Mouse (Mus musculus) liver, embryonic 11.5 days (tissue): ENCODE results near the gene Olfr119. TPM values are rescaled to one million over a fixed set of nuclear protein-coding genes. Genes with fewer than 3 reads are reported as not detected.
"Not testable (repeated sequence)": the region's sequence is repeated elsewhere in the genome, so short reads cannot be mapped to it uniquely, and the experiment has no call there.

Experiments used
- ATAC-seq: fragments of 200-750 bp; cut with Nextera tagmentation; replicated peaks from 2 replicates; pipeline ENCODE4 v1.8.0; 2017; ENCODE audit warnings: moderate number of reproducible peaks, mild to moderate bottlenecking, moderate TSS enrichment, moderate library complexity; ENCODE audit not compliant: low FRiP score
- DNase-seq: peaks from one replicate; pipeline ENCODE4 v3.0.0-alpha.2; 2017; ENCODE audit warnings: low spot score
- H3K27ac ChIP-seq: fragments of 300-500 bp; sonication (generic); 2 replicates; pipeline ENCODE4 v1.5.1; 2014; ENCODE audit warnings: mild to moderate bottlenecking, low read depth, low read length, control low read depth
- H3K27me3 ChIP-seq: fragments of 300-500 bp; sonication (generic); replicated peaks from 2 replicates; pipeline ENCODE4 v1.6.1; 2014; ENCODE audit warnings: low read length, mixed read lengths; ENCODE audit not compliant: control insufficient read depth, insufficient read depth
- H3K36me3 ChIP-seq: fragments of 300-500 bp; sonication (generic); 2 replicates; pipeline ENCODE4 v1.6.1; 2014; ENCODE audit warnings: mild to moderate bottlenecking, low read length, moderate library complexity, mixed read lengths; ENCODE audit not compliant: control insufficient read depth, insufficient read depth
- H3K4me1 ChIP-seq: fragments of 300-500 bp; sonication (generic); replicated peaks from 2 replicates; pipeline ENCODE4 v1.6.1; 2014; ENCODE audit warnings: low read length, mixed read lengths; ENCODE audit not compliant: control insufficient read depth, insufficient read depth
- H3K4me2 ChIP-seq: fragments of 300-500 bp; sonication (generic); 2 replicates; pipeline ENCODE4 v1.6.1; 2014; ENCODE audit warnings: mild to moderate bottlenecking, control low read depth, moderate library complexity
- H3K4me3 ChIP-seq: fragments of 300-500 bp; sonication (generic); 2 replicates; pipeline ENCODE4 v1.5.1; 2014; ENCODE audit warnings: low read depth, low read length, control low read depth
- H3K9ac ChIP-seq: fragments of 300-500 bp; sonication (generic); 2 replicates; pipeline ENCODE4 v1.6.1; 2014; ENCODE audit warnings: low read depth, low read length, control low read depth
- H3K9me3 ChIP-seq: fragments of 300-500 bp; sonication (generic); 2 replicates; pipeline ENCODE4 v1.6.1; 2016; ENCODE audit warnings: low read length, inconsistent platforms, mixed read lengths; ENCODE audit not compliant: control insufficient read depth
- WGBS: fragments of 180-500 bp; shearing (Covaris S2); extraction: QIAGEN DNeasy Blood & Tissue Kit; methylation state at CpG from one replicate; pipeline ENCODE4 v1.1.7; 2014; 5-methylcytosine and 5-hydroxymethylcytosine counted together
- polyA plus RNA-seq: library from polyadenylated mRNA; unstranded; fragments of >200 nt; fragmentation: Nextera tagmentation; extraction: Ambion mirVana; gene quantifications from 2 replicates; pipeline ENCODE4 v1.2.1, GENCODE M21; 2014

The Olfr119 gene
- not detected in 2 replicates for polyA plus RNA-seq

- H3K27ac ChIP-seq, H3K9ac ChIP-seq, DNase-seq, H3K4me3 ChIP-seq, H3K36me3 ChIP-seq, H3K4me2 ChIP-seq, H3K4me1 ChIP-seq, H3K27me3 ChIP-seq, H3K9me3 ChIP-seq, ATAC-seq: not testable (repeated sequence)
- WGBS: 58% methylated on average over 1 of the region's 1 CpGs
These were observed at the start of gene Olfr119 for GRCm38 (mm10) chr17:37696264-37696663. Gene Olfr119, plus strand, starts transcription at chr17:37696564.

- DNase-seq (no peak), ATAC-seq (no peak)
- H3K4me3 ChIP-seq: no peak within 1 kb of the TSS
- H3K36me3 ChIP-seq: no peaks in the 10 kb centered on the region
- H3K9ac ChIP-seq: no peak within 1 kb of the TSS
- no peak within 1 kb of the TSS for H3K27ac ChIP-seq
- no peaks in the 10 kb centered on the region for H3K9me3 ChIP-seq
- H3K4me1 ChIP-seq: no peaks in the 10 kb centered on the region
- 55% methylated on average over 1 of the region's 1 CpGs for WGBS
- no peaks in the 10 kb centered on the region for H3K27me3 ChIP-seq
- no peak within 1 kb of the TSS for H3K4me2 ChIP-seq
These were observed 32.7 kb upstream of the Olfr119 start, which contains the start of gene Olfr117 for GRCm38 (mm10) chr17:37663682-37664081. Gene Olfr117, minus strand, starts transcription at chr17:37663782.

GRCm38 (mm10) chr17:37666688-37667087 is 29.7 kb upstream of the Olfr119 start, which contains the start of gene Olfr118:
Gene Olfr118, plus strand, starts transcription at chr17:37666988.
- H3K9me3 ChIP-seq: no peaks in the 10 kb centered on the region
- no peak within 1 kb of the TSS for H3K4me2 ChIP-seq
- no peak within 1 kb of the TSS for H3K27ac ChIP-seq
- ATAC-seq (no peak), DNase-seq (no peak)
- no peaks in the 10 kb centered on the region for H3K36me3 ChIP-seq
- WGBS: 55% methylated on average over 2 of the region's 2 CpGs
- H3K9ac ChIP-seq: no peak within 1 kb of the TSS
- H3K4me1 ChIP-seq: no peaks in the 10 kb centered on the region
- no peaks in the 10 kb centered on the region for H3K27me3 ChIP-seq
- H3K4me3 ChIP-seq: no peak within 1 kb of the TSS

DNA sequence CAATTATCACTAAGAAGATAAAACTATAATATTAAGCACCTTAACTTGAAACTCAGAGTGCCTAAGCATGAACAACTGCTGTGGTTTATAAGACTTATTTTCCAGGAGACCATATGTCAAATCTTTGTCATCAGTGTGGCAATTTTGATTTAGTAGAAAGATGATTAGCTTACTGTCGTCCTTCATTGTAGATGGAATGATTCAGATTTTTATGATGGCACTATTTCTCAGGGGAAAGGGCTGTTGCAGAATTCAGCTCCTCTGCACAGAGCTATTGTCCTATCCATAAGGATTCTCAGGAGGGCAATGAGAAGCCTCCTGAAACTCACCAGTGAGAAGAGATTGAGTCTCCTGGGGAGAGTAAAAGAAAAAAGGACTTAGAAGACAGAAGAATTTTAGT is 25.1 kb downstream of the Olfr119 start, which contains the start of gene Olfr120:
Olfr120 (plus strand) TSS at position 301 of the 400 bp plus-strand sequence.
- Histone ChIP-seq H3K9ac (no peak within 1 kb of the TSS), H3K4me1 (no peaks in the 10 kb centered on the region), H3K4me3 (no peak within 1 kb of the TSS), H3K36me3 (no peaks in the 10 kb centered on the region), H3K4me2 (no peak within 1 kb of the TSS), H3K27me3 (no peaks in the 10 kb centered on the region), H3K9me3 (no peaks in the 10 kb centered on the region), H3K27ac (no peak within 1 kb of the TSS)
- no peak for DNase-seq
- WGBS: 57% methylated on average over 1 of the region's 1 CpGs
- ATAC-seq: no peak

DNA sequence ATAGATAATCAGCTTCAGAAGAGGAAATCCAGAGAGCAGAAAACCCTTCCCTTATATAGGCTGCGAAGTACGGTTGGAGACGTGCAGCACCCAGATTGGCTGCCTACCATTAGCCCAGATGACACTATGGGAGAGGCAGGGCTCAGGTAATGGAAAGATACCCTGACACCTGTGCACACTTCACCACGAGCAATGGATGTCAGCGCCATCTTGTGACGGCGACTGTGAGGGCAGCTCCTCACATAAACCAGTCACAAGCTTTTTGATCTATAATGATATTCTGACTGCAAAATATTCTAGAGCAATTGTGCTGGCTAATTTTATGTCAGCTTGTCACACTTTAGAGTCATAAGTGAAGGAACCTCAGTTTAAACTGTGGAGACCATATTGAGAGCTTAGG is 41.7 kb downstream of the Olfr119 start:
- no peaks in the 10 kb centered on the region for H3K27me3 ChIP-seq
- H3K4me2 ChIP-seq: no peak overlapping the region
- WGBS: 50% methylated on average over 7 of the region's 7 CpGs
- no peaks in the 10 kb centered on the region for H3K4me1 ChIP-seq
- H3K4me3 ChIP-seq: no peak overlapping the region
- no peaks in the 10 kb centered on the region for H3K36me3 ChIP-seq
- DNase-seq (no peak), ATAC-seq (no peak)
- no peak overlapping the region for H3K27ac ChIP-seq
- no peaks in the 10 kb centered on the region for H3K9me3 ChIP-seq
- H3K9ac ChIP-seq: no peak overlapping the region

Other genes with a start within 250 kb of the Olfr119 start
- not detected in 2 replicates for gene Olfr109, start 237.6 kb upstream of the Olfr119 start, polyA plus RNA-seq
- gene H2-M2, start 213.0 kb upstream of the Olfr119 start, polyA plus RNA-seq: not detected in 2 replicates
- gene Olfr110, start 204.1 kb upstream of the Olfr119 start, polyA plus RNA-seq: not detected in 2 replicates
- not detected in 2 replicates for gene Olfr111, start 188.5 kb upstream of the Olfr119 start, polyA plus RNA-seq
- gene Olfr112, start 127.1 kb upstream of the Olfr119 start, polyA plus RNA-seq: not detected in 2 replicates
- not detected in 2 replicates for gene Olfr113, start 118.9 kb upstream of the Olfr119 start, polyA plus RNA-seq
- not detected in 2 replicates for gene Olfr114, start 103.8 kb upstream of the Olfr119 start, polyA plus RNA-seq
- not detected in 2 replicates for gene Olfr115, start 69.5 kb upstream of the Olfr119 start, polyA plus RNA-seq
- gene Olfr116, start 69.4 kb upstream of the Olfr119 start, polyA plus RNA-seq: not detected in 2 replicates
- not detected in 2 replicates for gene Olfr117, start 32.8 kb upstream of the Olfr119 start, polyA plus RNA-seq
- not detected in 2 replicates for gene Olfr118, start 29.6 kb upstream of the Olfr119 start, polyA plus RNA-seq
- gene Olfr120, start 25.2 kb downstream of the Olfr119 start, polyA plus RNA-seq: not detected in 2 replicates
- not detected in 2 replicates for gene Olfr121, start 52.3 kb downstream of the Olfr119 start, polyA plus RNA-seq
- gene Olfr122, start 72.0 kb downstream of the Olfr119 start, polyA plus RNA-seq: not detected in 2 replicates
- not detected in 2 replicates for gene Olfr123, start 97.0 kb downstream of the Olfr119 start, polyA plus RNA-seq
- not detected in 2 replicates for gene Olfr124, start 103.3 kb downstream of the Olfr119 start, polyA plus RNA-seq
- not detected in 2 replicates for gene Olfr125, start 136.4 kb downstream of the Olfr119 start, polyA plus RNA-seq
- gene Olfr126, start 150.9 kb downstream of the Olfr119 start, polyA plus RNA-seq: not detected in 2 replicates
- gene Olfr127, start 203.9 kb downstream of the Olfr119 start, polyA plus RNA-seq: not detected in 2 replicates
- not detected in 2 replicates for gene Olfr128, start 224.0 kb downstream of the Olfr119 start, polyA plus RNA-seq